Mouse (Mus musculus) right cerebral cortex, postnatal 4 days (tissue): ENCODE measurements at regions not wholly inside any gene's neighbourhood (a gene's known extent, or its start where the extent isn't known, plus 50 kb on each side); places are given as distances from the start of the nearest gene placed in this dataset.

ENCODE experiments used
- DNase-seq: peaks from one replicate; pipeline ENCODE4 v3.0.0-alpha.2; 2022

DNA sequence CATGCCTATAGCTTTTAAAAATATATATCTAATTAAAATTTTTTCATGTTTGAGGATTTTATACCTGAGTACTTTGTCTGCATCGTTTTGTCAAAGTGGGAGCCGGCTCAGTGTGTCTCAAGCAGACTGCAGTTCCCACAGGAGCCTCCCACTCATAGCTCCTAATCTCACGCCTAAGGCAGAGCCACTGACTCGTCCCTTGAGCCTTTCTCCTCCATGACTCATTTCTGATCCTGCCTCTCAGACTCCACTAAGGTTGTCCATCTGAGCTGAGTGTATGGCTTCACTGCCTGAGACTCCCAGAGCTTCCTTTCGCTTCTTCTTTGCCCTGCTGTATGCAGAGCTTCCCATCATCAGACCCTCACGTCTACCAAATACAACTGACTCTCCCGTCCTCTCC lies 98.8 kb downstream of the Efnb2 start:
- no peak for DNase-seq

DNA sequence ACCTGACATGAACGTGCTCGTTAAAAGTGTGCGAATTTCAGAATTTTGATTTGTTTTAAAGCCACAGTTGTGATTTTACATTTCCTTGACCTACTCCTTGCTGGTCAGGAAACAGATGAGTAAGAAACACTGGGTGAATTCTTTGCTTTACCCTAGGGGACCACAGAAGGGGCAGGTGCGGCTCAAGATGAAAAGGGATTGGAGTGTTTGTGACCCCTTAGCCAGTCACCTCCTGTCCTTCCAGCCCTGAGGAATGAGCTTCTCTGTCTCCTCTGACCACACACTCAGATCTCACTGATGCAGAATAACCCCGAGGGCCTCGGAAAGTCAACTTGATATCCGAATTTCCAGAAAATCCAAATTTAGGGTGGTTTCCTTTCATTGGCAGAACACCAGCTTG lies 103.0 kb downstream of the Efnb2 start:
- no peak for DNase-seq

DNA sequence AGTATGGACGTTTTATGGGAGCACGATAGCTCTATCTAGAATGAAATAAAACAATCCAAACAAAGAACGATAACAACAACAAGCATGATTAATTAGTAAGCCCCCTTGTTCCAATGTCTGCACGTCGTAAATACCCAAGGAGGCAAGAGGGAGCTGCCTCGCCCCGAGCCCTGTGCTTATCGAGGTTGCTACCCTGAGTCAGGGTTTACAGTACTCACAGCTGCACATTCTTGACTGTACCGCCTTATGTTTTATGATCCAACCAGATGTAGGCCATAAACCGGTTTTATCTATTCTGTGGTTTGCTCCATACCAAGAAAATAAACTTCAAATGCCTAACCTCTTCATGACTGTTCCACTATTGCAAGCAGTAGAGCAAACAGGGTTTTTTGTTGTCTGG lies 104.9 kb downstream of the Efnb2 start:
- no peak for DNase-seq

DNA sequence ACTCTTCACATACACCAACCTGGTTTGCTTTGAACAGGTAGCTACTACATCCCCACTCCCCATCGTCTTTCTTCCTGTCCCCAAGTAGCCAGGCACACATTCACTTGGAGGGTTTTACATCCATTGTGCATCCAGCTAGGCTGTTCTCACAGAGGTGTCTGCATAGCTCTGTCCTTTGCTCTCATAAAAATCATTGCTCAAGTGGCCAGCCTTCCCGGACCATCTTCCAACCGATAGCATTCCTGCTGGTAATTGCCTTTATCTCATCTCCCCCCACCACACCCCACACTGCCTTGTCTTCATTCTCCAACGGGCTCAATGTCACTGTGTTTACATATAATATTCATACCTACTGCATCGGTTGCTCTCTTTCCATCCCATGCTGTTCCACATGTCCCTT lies 106.4 kb downstream of the Efnb2 start:
- no peak for DNase-seq

DNA sequence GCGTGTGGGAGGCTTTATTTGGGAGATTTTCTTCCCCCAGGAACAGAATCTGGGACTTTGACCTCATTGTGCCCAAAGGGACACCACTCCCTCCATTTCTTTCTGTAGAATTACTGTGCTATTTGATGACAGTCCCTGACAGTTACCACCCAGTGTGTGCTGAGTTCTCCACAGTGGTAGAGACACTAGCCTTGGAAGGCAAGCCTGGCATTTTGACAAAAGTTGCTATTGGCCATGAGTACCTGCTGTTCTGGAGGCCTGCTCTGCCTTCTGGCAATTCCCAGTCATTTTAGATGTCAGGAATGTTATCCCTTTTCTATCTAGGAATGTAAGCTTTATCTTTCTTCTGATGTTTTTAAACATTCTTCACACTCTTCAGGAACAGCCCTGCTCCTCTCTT lies 108.3 kb downstream of the Efnb2 start:
- no peak for DNase-seq

DNA sequence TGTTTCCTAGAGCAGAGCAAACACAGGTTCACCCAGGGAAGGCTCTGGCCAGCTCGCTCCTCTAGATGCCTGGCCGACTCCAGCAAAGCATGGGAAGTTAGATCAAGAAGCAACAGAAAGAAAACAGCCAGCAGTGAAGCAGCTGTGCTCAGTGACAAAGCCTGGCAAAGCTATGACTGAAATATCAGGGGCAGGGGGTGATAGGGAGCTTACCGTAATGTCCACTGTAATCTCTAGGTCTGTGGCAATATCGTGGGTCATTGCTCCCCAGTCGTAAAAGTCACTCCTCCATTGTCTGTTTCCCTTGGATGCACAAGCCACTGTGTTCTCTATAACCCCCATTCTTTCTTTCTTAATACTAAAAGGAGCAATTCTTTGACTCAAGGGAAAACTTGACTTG lies 124.4 kb downstream of the Efnb2 start:
- no peak for DNase-seq

DNA sequence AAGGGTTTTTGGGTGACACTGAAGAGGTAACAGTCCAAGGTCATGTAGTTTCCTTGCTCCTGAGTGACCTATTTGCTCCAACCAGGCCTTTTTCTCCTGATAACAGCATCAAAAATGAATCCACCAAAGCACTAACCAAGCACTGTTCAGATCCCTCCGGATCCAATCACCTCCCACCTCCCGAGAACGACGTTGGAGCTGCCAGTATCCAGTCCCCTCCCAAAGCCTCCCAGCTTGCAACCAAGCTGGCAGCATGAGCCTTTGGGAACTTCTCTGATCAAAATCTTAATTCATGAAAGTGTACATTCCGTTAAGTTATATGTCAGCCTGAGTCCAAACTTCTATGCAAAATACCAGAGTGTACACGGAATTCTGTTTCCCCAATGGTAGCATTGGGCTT lies 126.3 kb downstream of the Efnb2 start:
- no peak for DNase-seq

DNA sequence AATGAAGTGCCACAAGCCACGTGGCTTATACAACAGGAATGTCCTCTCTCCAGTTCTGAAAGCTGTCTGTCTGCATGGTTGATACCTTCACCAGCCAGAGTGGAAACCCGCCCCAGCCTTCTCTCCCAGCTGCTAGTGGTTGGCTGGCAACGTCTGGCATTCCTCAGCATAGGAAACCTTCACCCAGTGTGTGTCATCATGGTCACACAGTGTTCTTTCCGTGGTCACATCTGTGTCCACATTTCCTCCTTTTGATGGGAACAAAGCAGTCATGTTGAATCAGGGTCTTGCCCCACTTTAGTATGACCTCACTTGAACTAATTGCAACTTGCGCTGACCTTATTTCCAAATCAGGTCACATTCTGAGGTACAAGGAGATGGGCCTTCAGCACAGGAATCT lies 128.1 kb downstream of the Efnb2 start:
- DNase-seq = no peak

DNA sequence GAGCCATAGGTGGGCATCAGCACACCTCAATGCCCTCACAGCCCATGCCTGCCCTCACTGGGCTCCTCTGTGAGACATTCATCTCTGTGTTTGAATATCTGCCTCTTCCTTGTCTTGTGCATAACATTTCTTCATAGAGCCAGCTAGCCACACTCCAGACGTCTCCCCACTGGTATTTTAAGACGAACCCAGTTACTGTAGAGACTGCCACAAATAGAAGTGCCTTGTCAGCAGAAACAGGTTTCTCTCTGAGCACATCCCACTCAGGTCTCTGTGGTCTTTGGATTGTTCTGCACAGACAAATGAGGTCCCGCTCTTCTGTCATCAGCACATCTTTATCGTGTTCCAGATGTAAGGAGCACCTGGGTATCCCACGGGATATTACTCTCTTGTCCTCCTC lies 130.5 kb downstream of the Efnb2 start:
- DNase-seq = no peak

DNA sequence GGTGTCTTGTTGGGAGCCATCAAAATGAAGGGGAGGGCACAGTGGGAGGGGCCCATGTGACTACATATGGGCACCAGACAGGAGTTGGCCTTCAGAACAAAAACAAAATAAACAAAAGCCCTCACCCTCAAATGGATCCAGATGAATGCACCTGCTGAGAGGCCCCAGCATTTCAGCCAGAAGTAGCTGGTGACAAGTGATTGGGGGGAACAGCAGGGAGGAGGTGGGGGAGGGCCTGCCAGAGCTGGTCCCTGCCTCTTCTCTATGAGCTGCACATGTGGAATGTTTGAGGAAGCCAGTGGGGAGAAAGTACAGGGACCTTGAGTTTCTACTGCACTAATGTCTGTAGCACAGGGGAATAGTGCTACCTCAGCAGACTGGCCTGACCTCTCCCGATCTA lies 139.5 kb downstream of the Efnb2 start:
- no peak for DNase-seq

DNA sequence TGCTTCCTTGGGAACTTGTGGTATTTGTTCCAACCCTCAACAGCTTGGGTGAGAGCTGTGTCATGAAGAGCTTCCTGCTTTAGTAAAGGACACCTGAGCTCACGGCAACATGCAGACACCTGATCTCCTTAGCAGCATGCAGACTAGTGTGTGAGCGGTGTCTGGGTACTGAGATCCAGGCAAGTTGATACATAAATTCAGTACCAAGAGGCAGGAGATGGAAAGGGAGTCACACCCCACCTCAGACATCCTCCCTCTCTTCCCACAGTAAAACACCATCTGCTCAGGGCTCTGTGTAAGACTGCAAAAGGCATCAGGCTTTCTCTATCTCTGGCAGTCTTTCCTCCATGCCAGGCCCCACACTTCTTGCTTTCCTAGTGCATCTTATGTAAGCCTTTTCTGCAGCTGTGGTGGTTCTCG lies 141.3 kb downstream of the Efnb2 start:
- no peak for DNase-seq

DNA sequence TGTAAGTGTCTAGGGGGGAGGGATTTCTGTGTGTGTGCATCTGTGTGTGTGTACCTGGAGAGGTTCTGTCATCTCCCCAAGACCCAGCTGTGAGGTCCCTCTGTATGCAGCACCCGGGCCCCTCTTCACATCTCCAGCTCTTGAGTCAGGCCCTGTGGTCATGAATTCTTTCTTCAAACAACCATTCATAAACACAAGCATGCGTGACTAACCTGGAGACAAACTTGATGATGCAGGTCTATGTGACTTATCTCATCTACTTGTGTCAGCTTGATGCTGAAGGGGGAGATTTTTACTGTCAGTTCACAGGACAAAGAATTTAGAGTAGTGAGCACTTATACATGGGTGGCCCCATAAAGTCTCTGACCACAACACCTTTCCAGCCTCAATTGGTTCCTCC lies 143.4 kb downstream of the Efnb2 start:
- no peak for DNase-seq

DNA sequence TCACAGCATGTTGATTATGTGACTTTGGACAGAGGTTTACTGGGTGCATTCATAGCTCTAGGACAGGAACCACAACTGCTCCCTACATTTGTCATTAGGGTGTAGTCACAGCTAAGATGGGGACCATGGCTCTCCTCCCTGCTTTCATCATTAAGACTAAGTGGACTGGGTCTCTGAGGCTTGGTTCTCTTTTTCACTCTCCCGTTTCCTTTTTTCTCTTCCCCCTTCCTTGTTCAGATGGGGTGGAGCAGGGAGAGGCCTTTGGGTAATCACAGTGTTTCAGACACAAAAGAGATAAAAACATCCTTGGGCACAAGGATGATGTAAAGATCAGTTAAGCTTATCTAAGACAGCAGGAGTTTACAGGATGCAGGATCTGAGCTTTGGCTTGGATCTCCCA lies 144.8 kb downstream of the Efnb2 start:
- no peak for DNase-seq

DNA sequence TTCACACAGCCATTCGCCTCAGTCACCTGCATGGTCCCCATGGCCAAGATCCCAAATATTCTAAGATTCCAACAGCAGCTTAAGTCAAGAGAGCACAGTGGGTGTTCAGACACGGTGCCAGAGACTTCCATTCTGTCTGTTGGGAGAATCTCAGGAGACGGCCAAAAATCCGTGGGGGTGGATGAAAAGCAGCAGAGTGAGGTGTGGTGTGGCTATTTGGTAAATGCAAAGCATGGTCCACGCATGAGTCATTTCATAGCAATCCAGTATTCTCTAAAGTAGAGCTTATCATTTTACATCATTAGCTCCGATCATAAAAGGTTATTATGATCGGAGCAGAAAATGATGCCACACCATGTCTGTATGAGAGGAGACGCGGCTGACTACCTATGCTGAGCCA lies 161.1 kb downstream of the Efnb2 start:
- no peak for DNase-seq

DNA sequence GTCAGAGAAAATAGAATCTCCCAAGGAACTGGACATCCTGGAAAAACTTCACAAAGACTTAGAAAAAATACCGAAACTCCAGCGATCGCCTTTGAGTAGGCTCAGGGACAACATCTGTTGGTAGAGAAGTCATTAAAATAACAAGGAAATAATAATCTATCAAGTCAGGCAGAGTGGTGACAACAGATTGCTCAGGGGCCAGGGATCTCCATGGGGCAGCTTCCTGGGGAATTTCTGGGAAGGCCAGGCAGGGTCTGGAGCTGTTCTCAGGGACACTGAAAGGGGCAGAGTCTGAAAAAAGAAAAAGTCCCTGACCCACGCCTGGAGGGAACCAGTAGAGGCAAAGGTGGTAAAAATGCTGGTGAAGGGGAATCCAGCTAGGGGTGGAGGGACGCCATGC lies 162.3 kb downstream of the Efnb2 start:
- no peak for DNase-seq

DNA sequence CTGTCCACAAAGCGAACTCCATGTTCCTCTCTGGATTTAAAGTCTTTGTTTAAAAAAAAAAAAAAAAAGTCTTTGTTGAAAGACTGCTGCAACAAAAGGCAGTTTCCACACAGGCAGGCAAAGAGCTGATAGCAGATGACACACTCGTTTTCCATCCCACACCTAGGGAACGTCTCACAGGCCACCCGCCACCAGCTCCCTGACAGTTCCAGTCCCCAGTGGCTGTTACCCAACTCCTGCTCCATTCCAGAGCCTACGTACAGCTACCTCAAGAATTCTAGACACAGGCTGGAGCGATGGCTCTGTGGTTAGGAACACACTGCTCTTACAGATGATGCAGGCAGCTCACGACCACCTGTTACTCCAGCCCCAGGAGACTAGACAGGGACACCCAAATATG lies 165.6 kb downstream of the Efnb2 start:
- DNase-seq = no peak

DNA sequence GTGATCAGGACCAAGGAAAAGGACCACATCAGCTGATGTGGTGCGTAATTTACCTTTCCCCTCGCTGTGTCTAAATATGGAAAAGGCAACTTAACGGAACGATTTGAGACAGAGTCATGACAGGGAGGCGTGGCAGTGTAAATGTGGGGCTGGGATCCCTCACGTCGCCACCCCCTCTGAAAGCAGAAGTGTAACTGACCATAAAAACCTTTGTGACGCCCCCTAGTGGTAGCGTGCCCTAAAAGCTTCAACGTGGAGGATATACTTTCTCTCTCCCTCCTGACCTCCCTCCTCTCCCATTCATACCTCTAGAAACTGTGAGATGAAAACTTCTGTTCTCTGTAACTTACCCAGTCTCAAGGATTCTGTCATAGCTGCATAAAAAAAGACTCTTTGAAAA lies 166.8 kb downstream of the Efnb2 start:
- no peak for DNase-seq

DNA sequence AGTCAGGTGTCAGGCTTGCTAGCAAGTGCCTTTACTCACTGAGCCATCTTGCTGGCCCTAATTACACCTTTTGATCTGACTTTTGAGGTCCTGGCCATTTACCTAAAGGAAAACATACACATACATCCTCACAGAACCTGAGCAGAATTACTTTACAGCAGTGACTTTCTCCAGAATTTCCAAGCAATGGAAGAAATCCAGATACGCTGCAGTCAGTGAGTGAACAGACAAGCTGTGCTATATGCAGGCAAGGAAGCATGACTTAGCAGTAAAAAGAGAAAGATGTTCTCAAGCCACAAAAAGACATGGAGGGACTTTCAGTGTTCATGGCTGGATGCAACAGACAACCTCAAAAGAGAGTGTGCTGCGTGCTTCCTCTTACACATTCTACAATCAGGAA lies 169.1 kb downstream of the Efnb2 start:
- no peak for DNase-seq

DNA sequence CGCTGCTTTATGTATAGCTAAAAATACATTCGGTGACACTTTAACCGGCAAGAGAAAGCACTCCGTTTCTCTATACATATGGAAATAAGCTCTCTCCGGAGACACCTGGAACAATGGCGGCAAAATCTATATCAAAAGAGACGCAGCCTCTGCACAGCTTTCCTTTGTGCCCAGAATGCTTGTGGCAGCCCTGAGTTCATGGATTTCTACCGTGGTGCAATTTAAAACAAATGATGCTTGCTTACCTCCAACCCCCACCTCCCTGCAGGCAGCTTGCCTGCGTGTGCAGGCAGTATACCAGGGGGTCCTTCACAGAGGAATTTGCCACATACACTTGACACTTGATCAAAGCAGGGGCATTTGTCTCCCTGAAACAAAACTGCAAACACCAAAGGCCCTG lies 171.3 kb downstream of the Efnb2 start:
- no peak for DNase-seq

DNA sequence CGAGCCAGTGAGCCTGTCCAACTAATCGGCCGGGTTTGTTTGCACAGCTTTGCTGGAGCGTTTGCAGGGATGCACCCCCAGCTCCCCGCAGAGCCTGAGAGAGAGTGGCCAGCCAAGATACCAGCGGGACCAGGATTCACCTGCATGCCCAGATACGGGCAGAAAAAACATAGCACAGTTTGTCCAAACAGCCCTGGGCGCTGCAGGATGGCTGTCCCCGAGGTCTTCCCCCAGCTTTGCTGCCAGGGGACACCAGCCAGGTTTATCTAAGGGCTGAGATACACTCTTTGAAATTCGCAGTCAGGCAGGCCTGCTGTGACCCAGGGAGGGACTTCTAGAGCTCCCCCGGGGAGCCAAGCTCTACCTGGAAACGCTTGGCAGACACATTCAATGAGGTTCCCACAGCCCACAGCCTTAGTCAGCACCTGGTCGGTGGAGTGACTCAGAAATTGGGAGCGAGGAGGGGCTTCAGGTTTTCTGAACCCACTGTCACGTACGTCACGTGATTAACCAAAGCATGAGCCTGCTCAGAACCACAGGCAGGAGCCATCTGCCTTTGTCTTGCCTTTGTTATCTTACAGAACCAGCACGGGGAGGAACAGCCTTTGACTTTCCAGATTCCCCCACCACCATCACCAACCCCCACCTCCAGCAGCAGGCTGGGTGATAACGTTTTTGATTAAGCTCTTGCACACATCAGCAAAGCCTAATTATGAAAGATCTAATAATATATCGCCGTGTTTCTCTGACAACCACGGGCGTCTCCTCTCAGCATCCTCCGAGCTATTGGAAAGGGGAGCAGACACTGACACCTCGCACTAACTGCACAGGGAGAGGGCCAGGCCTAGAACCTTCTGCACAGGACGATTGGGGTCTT lies 172.1 kb downstream of the Efnb2 start:
- peak; percentile 33 for DNase-seq

DNA sequence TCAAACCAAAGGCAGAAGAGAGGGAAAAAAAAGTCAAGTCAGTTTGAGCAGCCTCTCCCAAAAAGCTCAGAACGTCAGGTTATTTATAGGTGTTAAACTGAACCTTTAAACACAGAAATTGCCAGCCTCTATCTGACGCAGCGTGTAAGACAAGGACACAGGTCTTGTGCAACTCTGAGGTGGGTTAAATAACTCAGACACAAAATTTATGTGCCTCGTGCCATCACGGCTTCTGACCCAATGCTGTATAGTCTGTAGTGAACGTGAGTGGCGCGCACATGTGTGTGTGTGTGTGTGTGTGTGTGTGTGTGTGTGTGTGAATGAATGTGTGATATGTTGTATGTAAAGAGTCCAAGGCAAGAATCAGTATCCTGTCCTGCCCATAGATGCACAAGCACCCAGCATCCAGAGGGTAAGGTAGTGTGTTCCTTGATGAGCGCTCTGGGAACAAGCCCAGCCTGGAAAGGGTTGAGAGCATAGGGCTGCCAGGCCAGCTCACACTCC lies 172.8 kb downstream of the Efnb2 start:
- no peak for DNase-seq

DNA sequence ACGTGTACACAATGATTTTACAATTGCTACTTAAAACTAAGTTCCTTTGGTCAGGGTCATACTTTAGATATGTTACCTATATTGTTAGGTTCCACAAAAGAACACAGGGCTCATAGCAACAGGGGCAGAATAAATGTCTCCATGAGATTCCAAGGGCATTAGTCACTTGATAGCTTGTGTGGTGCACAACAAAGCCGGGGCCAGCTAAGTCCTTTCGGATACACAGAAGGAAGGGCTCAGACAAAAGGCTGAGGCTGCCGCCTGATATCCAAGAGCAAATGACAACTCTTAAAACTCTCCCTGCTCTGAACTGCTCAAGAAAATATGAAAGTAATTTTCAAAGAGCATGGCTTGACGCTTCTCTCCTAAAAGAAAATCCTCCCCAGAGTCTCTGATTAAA lies 173.3 kb downstream of the Efnb2 start:
- DNase-seq = no peak

DNA sequence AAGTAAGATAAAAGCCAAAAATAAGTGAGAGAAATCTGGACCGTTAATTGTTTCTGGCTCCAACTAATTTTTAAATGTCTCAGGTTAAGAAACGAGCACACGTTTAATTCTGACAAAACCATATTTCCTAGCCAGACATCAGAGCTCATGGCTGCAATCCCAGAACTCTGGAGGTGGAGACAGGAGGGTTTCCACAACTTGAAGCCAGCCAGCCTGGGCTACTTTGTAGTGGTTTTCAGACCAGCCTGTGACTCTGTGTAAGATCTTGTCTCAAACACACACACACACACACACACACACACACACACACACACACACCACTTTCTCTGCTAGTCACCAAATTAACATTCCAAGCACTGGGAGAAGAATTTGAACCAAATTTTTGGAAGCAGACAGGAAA lies 174.2 kb downstream of the Efnb2 start:
- no peak for DNase-seq

DNA sequence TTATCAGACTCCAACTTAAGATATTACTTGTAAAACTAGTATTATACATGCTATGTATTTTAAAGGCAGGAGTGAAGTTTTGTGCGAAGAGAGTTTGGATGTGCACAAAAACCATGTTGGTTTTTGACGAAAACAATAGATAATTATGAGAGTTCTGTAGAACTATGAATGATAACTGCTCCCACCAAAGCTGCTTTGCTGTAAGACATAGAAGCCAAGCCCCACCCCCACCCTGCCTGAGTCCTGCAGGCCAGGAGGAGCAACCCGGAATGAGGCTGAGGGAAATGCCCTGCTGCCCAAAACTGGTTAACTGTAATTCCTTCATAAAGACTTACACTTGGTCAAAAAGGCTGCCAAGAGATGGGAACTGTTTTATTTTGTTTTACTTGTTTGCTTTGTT lies 175.8 kb downstream of the Efnb2 start:
- DNase-seq = no peak

DNA sequence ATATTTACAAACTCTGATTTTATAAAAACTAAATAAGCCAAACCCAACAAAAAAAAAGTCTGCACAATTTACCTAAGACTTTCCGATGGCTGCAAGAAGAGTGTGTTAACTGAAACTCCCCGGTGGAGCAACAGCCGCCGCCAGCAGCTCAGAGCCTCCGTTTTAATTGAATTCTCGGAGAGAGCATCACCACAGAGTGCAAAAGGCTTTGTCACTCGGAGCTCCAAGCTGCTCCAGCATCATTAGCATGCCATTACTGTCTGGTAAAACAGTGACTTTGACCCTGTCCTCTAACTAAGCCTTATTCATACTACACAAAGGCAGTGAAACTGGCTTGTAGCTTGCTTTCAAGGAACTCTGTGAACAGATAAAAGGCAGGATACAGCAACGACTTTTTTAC lies 176.5 kb downstream of the Efnb2 start:
- DNase-seq = no peak
